Mouse (Mus musculus) liver, embryonic 12.5 days (tissue): Measurements from ENCODE around the gene Crlf2. TPM values are rescaled to one million over a fixed set of nuclear protein-coding genes. Genes with fewer than 3 reads are reported as not detected.

Experiments
- ATAC-seq: fragments of 200-750 bp; cut with Nextera tagmentation; 2 replicates; pipeline ENCODE4 v1.8.0; 2017; ENCODE audit warnings: moderate number of reproducible peaks, mild to moderate bottlenecking, moderate library complexity
- H3K27ac ChIP-seq: fragments of 300-500 bp; sonication (generic); 2 replicates; pipeline ENCODE4 v1.5.1; 2016; ENCODE audit warnings: mild to moderate bottlenecking
- H3K27me3 ChIP-seq: fragments of 300-500 bp; sonication (generic); replicated peaks from 2 replicates; pipeline ENCODE4 v1.6.1; 2016; ENCODE audit warnings: mild to moderate bottlenecking, moderate library complexity
- H3K36me3 ChIP-seq: fragments of 300-500 bp; sonication (generic); 2 replicates; pipeline ENCODE4 v1.6.1; 2016; ENCODE audit warnings: mild to moderate bottlenecking, moderate library complexity
- H3K4me1 ChIP-seq: fragments of 300-500 bp; sonication (generic); 2 replicates; pipeline ENCODE4 v1.6.1; 2016
- H3K4me2 ChIP-seq: fragments of 300-500 bp; sonication (generic); 2 replicates; pipeline ENCODE4 v1.6.1; 2016; ENCODE audit warnings: mild to moderate bottlenecking, moderate library complexity
- H3K4me3 ChIP-seq: fragments of 300-500 bp; sonication (generic); 2 replicates; pipeline ENCODE4 v1.5.1; 2016; ENCODE audit warnings: mild to moderate bottlenecking, moderate library complexity
- H3K9ac ChIP-seq: fragments of 300-500 bp; sonication (generic); 2 replicates; pipeline ENCODE4 v1.6.1; 2016; ENCODE audit warnings: mild to moderate bottlenecking, moderate library complexity
- H3K9me3 ChIP-seq: fragments of 300-500 bp; sonication (generic); replicated peaks from 2 replicates; pipeline ENCODE4 v1.6.1; 2016; ENCODE audit warnings: mild to moderate bottlenecking, moderate library complexity
- WGBS: fragments of 180-500 bp; shearing (Covaris S2); methylation state at CpG from one replicate; pipeline ENCODE4 v1.1.7; 2016; ENCODE audit not compliant: insufficient replicate concordance; 5-methylcytosine and 5-hydroxymethylcytosine counted together
- polyA plus RNA-seq: library from polyadenylated mRNA; unstranded; fragments of >200 nt; fragmentation: Nextera tagmentation; extraction: Ambion mirVana; gene quantifications from 2 replicates; pipeline ENCODE4 v1.2.1, GENCODE M21; 2016

The Crlf2 gene
- polyA plus RNA-seq, 1 experiment from 2014 or later, result 7.6 TPM

GRCm38 (mm10) chr5:109555236-109555675 is 3.5 kb downstream of the Crlf2 start:
- H3K27ac ChIP-seq, result no peak overlapping the region
- ATAC-seq, result no peak
- H3K9me3 ChIP-seq, result peaks cover 67% of the 10 kb centered on the region
- H3K4me3 ChIP-seq, result no peak overlapping the region
- H3K9ac ChIP-seq, result no peak overlapping the region
- peaks cover 55% of the 10 kb centered on the region for H3K36me3 ChIP-seq
- H3K27me3 ChIP-seq, result no peaks in the 10 kb centered on the region
- 75% methylated on average over 19 of the region's 26 CpGs for WGBS
- peaks cover 17% of the 10 kb centered on the region for H3K4me1 ChIP-seq
- H3K4me2 ChIP-seq, result no peak overlapping the region

- 77% methylated on average over 30 of the region's 30 CpGs for WGBS
- Histone ChIP-seq H3K27me3 (no peaks in the 10 kb centered on the region), H3K4me2 (no peak overlapping the region), H3K9me3 (peaks cover 72% of the 10 kb centered on the region), H3K36me3 (peaks cover 55% of the 10 kb centered on the region), H3K27ac (no peak overlapping the region), H3K4me3 (no peak overlapping the region), H3K9ac (no peak overlapping the region), H3K4me1 (peaks cover 17% of the 10 kb centered on the region)
- ATAC-seq, result no peak
These were observed 4.4 kb downstream of the Crlf2 start for GRCm38 (mm10) chr5:109554091-109555050.

- ATAC-seq, result no peak
- no peak overlapping the region for H3K27ac ChIP-seq
- H3K4me1 ChIP-seq, result peaks cover 13% of the 10 kb centered on the region
- H3K9ac ChIP-seq, result no peak overlapping the region
- H3K4me2 ChIP-seq, result no peak overlapping the region
- no peaks in the 10 kb centered on the region for H3K27me3 ChIP-seq
- peaks cover 55% of the 10 kb centered on the region for H3K36me3 ChIP-seq
- 51% methylated on average over 18 of the region's 18 CpGs for WGBS
- no peak overlapping the region for H3K4me3 ChIP-seq
- H3K9me3 ChIP-seq, result peaks cover 72% of the 10 kb centered on the region
These were observed 5.4 kb downstream of the Crlf2 start for GRCm38 (mm10) chr5:109553160-109553930.

GRCm38 (mm10) chr5:109552541-109552940 is 6.3 kb downstream of the Crlf2 start:
- peaks cover 55% of the 10 kb centered on the region for H3K36me3 ChIP-seq
- no peak overlapping the region for H3K9ac ChIP-seq
- peaks cover 8% of the 10 kb centered on the region for H3K4me1 ChIP-seq
- H3K27ac ChIP-seq, result no peak overlapping the region
- H3K9me3 ChIP-seq, result peaks cover 72% of the 10 kb centered on the region
- no peak overlapping the region for H3K4me3 ChIP-seq
- 71% methylated on average over 12 of the region's 15 CpGs for WGBS
- H3K4me2 ChIP-seq, result no peak overlapping the region
- no peak for ATAC-seq
- H3K27me3 ChIP-seq, result no peaks in the 10 kb centered on the region

- no peak overlapping the region for H3K9ac ChIP-seq
- ATAC-seq, result no peak
- 73% methylated on average over 10 of the region's 13 CpGs for WGBS
- H3K4me3 ChIP-seq, result no peak overlapping the region
- peaks cover 5% of the 10 kb centered on the region; the same call in 1 of the 2 replicates for H3K4me1 ChIP-seq
- H3K36me3 ChIP-seq, result peaks cover 55% of the 10 kb centered on the region
- no peak overlapping the region for H3K4me2 ChIP-seq
- H3K27me3 ChIP-seq, result no peaks in the 10 kb centered on the region
- H3K9me3 ChIP-seq, result peaks cover 72% of the 10 kb centered on the region
- no peak overlapping the region for H3K27ac ChIP-seq
These were observed 6.7 kb downstream of the Crlf2 start for GRCm38 (mm10) chr5:109552116-109552515.

- Histone ChIP-seq H3K4me1 (no peaks in the 10 kb centered on the region), H3K9ac (no peak overlapping the region), H3K27me3 (no peaks in the 10 kb centered on the region), H3K4me3 (no peak overlapping the region), H3K36me3 (peaks cover 53% of the 10 kb centered on the region), H3K9me3 (peaks cover 65% of the 10 kb centered on the region), H3K4me2 (no peak overlapping the region), H3K27ac (no peak overlapping the region)
- no peak for ATAC-seq
- 80% methylated on average over 25 of the region's 25 CpGs for WGBS
These were observed 7.6 kb downstream of the Crlf2 start for GRCm38 (mm10) chr5:109551041-109551765.

- H3K4me2 ChIP-seq, result no peak overlapping the region
- ATAC-seq, result no peak; the same call in 1 of the 2 replicates
- WGBS, result 80% methylated on average over 36 of the region's 36 CpGs
- peaks cover 57% of the 10 kb centered on the region for H3K9me3 ChIP-seq
- H3K36me3 ChIP-seq, result peaks cover 45% of the 10 kb centered on the region
- no peak overlapping the region for H3K9ac ChIP-seq
- no peaks in the 10 kb centered on the region for H3K4me1 ChIP-seq
- no peak overlapping the region for H3K4me3 ChIP-seq
- H3K27me3 ChIP-seq, result no peaks in the 10 kb centered on the region
- no peak overlapping the region for H3K27ac ChIP-seq
These were observed 8.4 kb downstream of the Crlf2 start for GRCm38 (mm10) chr5:109550225-109550935.

- 39% methylated on average over 9 of the region's 9 CpGs for WGBS
- no peak overlapping the region for H3K27ac ChIP-seq
- no peak for ATAC-seq
These were observed 10.1 kb downstream of the Crlf2 start for GRCm38 (mm10) chr5:109548712-109549111.

GRCm38 (mm10) chr5:109547112-109547511 is 11.7 kb downstream of the Crlf2 start:
- Histone ChIP-seq H3K27ac (no peak overlapping the region), H3K27me3 (no peaks in the 10 kb centered on the region), H3K4me2 (no peak overlapping the region), H3K9me3 (peaks cover 24% of the 10 kb centered on the region), H3K36me3 (peaks cover 17% of the 10 kb centered on the region), H3K9ac (no peak overlapping the region), H3K4me3 (no peak overlapping the region), H3K4me1 (no peaks in the 10 kb centered on the region)
- ATAC-seq, result no peak
- WGBS, result 60% methylated on average over 2 of the region's 2 CpGs

More at GRCm38 (mm10) chr5:109548712-109549111, 10.1 kb downstream of the Crlf2 start:
- Histone ChIP-seq H3K4me3 (no peak overlapping the region), H3K4me2 (no peak overlapping the region), H3K9me3 (peaks cover 40% of the 10 kb centered on the region), H3K4me1 (no peaks in the 10 kb centered on the region), H3K9ac (no peak overlapping the region), H3K36me3 (peaks cover 31% of the 10 kb centered on the region), H3K27me3 (no peaks in the 10 kb centered on the region)

GRCm38 (mm10) chr5:109509679-109510078 is 49.1 kb downstream of the Crlf2 start:
- no peak overlapping the region for H3K9ac ChIP-seq
- H3K27me3 ChIP-seq, result no peaks in the 10 kb centered on the region
- no peak overlapping the region for H3K27ac ChIP-seq
- H3K4me2 ChIP-seq, result no peak overlapping the region
- no peak for ATAC-seq
- no peak overlapping the region for H3K4me3 ChIP-seq
- H3K9me3 ChIP-seq, result no peaks in the 10 kb centered on the region
- no peaks in the 10 kb centered on the region for H3K4me1 ChIP-seq
- no peaks in the 10 kb centered on the region for H3K36me3 ChIP-seq

GRCm38 (mm10) chr5:109506729-109507128 is 52.1 kb downstream of the Crlf2 start:
- no peaks in the 10 kb centered on the region for H3K4me1 ChIP-seq
- H3K4me3 ChIP-seq, result no peak overlapping the region
- no peaks in the 10 kb centered on the region for H3K9me3 ChIP-seq
- H3K36me3 ChIP-seq, result no peaks in the 10 kb centered on the region
- WGBS, result 3% methylated on average over 1 of the region's 1 CpGs
- no peak overlapping the region for H3K4me2 ChIP-seq
- ATAC-seq, result no peak
- H3K27me3 ChIP-seq, result no peaks in the 10 kb centered on the region
- H3K9ac ChIP-seq, result no peak overlapping the region
- H3K27ac ChIP-seq, result no peak overlapping the region
